Mouse (Mus musculus) hindbrain, embryonic 14.5 days (tissue): ENCODE data around the gene Klf12. TPM values are rescaled to one million over a fixed set of nuclear protein-coding genes. Genes with fewer than 3 reads are reported as not detected.

Experiments
- ATAC-seq: fragments of 200-750 bp; cut with Nextera tagmentation; 2 replicates; pipeline ENCODE4 v1.8.0; 2017; ENCODE audit warnings: moderate number of reproducible peaks, mild to moderate bottlenecking, moderate TSS enrichment, moderate library complexity; ENCODE audit not compliant: low FRiP score
- DNase-seq: peaks from one replicate; pipeline ENCODE4 v3.0.0-alpha.2; 2015; ENCODE audit warnings: low spot score
- H3K27ac ChIP-seq: fragments of 300-500 bp; sonication (generic); 2 replicates; pipeline ENCODE4 v1.5.1; 2014; ENCODE audit warnings: mild to moderate bottlenecking, moderate library complexity
- H3K27me3 ChIP-seq: fragments of 300-500 bp; sonication (generic); 2 replicates; pipeline ENCODE4 v1.6.1; 2014; ENCODE audit warnings: mild to moderate bottlenecking, low read length, mixed read lengths; ENCODE audit not compliant: control insufficient read depth, insufficient read depth
- H3K36me3 ChIP-seq: fragments of 300-500 bp; sonication (generic); replicated peaks from 2 replicates; pipeline ENCODE4 v1.6.1; 2014; ENCODE audit not compliant: control insufficient read depth, insufficient read depth
- H3K4me1 ChIP-seq: fragments of 300-500 bp; sonication (generic); replicated peaks from 2 replicates; pipeline ENCODE4 v1.6.1; 2014; ENCODE audit warnings: antibody characterized with exemption, low read length, mixed read lengths; ENCODE audit not compliant: control insufficient read depth, insufficient read depth
- H3K4me2 ChIP-seq: fragments of 300-500 bp; sonication (generic); replicated peaks from 2 replicates; pipeline ENCODE4 v1.6.1; 2014; ENCODE audit warnings: mild to moderate bottlenecking, moderate library complexity
- H3K4me3 ChIP-seq: fragments of 300-500 bp; sonication (generic); replicated peaks from 2 replicates; pipeline ENCODE4 v1.5.1; 2014; ENCODE audit warnings: mild to moderate bottlenecking, low read length
- H3K9ac ChIP-seq: fragments of 300-500 bp; sonication (generic); 2 replicates; pipeline ENCODE4 v1.6.1; 2014
- H3K9me3 ChIP-seq: fragments of 300-500 bp; sonication (generic); 2 replicates; pipeline ENCODE4 v1.6.1; 2016; ENCODE audit warnings: low read length; ENCODE audit not compliant: control insufficient read depth
- WGBS: fragments of 180-500 bp; shearing (Covaris S2); extraction: QIAGEN DNeasy Blood & Tissue Kit; methylation state at CpG from one replicate; pipeline ENCODE4 v1.1.7; 2014; 5-methylcytosine and 5-hydroxymethylcytosine counted together
- polyA plus RNA-seq: library from polyadenylated mRNA; unstranded; fragments of >200 nt; fragmentation: Nextera tagmentation; extraction: Ambion mirVana; gene quantifications from 2 replicates; pipeline ENCODE4 v1.2.1, GENCODE M21; 2014

Klf12 gene
- polyA plus RNA-seq, 1 experiment from 2014 or later: 46.0 TPM

- Histone ChIP-seq H3K36me3 (no peaks in the 10 kb centered on the region), H3K27me3 (no peaks in the 10 kb centered on the region), H3K4me1 (no peaks in the 10 kb centered on the region), H3K9ac (no peak overlapping the region), H3K27ac (no peak overlapping the region), H3K4me3 (no peak overlapping the region), H3K9me3 (no peaks in the 10 kb centered on the region), H3K4me2 (no peak overlapping the region)
- ATAC-seq (no peak), DNase-seq (no peak)
- WGBS: 92% methylated on average over 5 of the region's 5 CpGs
Measured at GRCm38 (mm10) chr14:100243046-100243445, 41.4 kb downstream of the Klf12 start.

DNA sequence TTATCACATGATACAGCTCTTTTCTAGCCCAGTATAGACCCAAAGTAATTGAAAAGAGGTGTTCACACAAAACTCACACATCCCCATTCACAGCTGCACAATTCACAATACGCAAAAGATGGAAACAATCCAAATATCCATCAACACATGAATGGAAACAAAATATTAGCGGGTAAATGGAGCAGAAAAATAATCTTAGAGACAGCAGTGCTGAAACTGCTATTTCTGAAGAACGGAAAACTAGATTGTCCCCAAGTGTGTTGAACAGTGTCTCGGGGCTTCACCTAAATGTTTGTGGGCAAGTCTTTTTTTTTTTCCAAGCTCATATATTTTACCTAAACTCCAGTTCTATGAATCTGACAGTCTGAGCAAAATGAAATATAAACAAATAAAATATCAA is 44.6 kb downstream of the Klf12 start:
- Histone ChIP-seq H3K9me3 (no peaks in the 10 kb centered on the region), H3K4me2 (no peak overlapping the region), H3K27ac (no peak overlapping the region), H3K36me3 (no peaks in the 10 kb centered on the region), H3K27me3 (no peaks in the 10 kb centered on the region), H3K4me1 (no peaks in the 10 kb centered on the region), H3K9ac (no peak overlapping the region), H3K4me3 (no peak overlapping the region)
- DNase-seq: no peak
- ATAC-seq: no peak
- 83% methylated on average over 4 of the region's 4 CpGs for WGBS

DNA sequence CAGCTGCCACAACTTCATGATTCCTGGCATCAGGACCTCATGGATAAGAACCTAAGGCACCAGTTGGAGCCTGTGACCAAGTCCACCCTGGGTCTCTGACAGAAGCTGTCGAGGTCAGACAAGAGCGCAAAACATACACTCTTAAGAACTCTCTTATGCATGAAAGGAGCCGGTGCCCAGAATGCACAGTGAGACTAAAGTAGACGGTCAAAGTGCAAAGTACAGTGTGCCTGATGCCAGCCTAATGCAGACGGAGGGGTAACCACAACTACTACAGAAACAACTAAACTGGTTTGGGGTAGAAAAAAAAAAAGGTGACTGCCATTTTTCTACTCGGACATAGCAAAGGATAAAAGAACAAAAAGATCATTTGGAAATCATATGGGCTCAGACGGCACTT is 47.7 kb downstream of the Klf12 start:
- no peak overlapping the region for H3K4me3 ChIP-seq
- no peak overlapping the region for H3K9ac ChIP-seq
- 81% methylated on average over 7 of the region's 7 CpGs for WGBS
- no peak overlapping the region for H3K4me2 ChIP-seq
- H3K4me1 ChIP-seq: no peaks in the 10 kb centered on the region
- no peak for ATAC-seq
- DNase-seq: no peak
- no peaks in the 10 kb centered on the region for H3K27me3 ChIP-seq
- H3K27ac ChIP-seq: no peak overlapping the region
- H3K36me3 ChIP-seq: no peaks in the 10 kb centered on the region
- H3K9me3 ChIP-seq: no peaks in the 10 kb centered on the region

DNA sequence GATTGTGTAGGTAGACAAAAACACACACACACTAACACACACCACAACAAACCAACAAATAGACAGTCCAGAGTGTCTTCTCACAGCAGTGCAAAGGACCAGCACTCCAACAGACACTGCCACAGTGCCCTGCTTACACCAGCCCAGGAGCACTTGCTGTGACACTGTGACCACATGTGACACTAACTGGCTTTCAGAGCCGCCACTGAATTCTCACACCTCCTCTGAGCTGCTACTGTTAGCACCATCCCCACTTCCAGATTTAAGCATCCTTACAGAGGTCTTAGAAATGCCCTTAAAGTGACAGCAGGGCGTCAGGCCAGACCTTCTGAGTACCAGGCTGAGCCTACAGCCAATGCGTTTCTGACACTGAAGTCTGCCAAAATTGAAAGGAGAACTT is 48.7 kb downstream of the Klf12 start:
- Histone ChIP-seq H3K9me3 (no peaks in the 10 kb centered on the region), H3K27me3 (no peaks in the 10 kb centered on the region), H3K4me1 (no peaks in the 10 kb centered on the region), H3K4me2 (no peak overlapping the region), H3K36me3 (no peaks in the 10 kb centered on the region), H3K9ac (no peak overlapping the region), H3K4me3 (no peak overlapping the region), H3K27ac (no peak overlapping the region)
- no peak for ATAC-seq
- no peak for DNase-seq
- 56% methylated on average over 3 of the region's 3 CpGs for WGBS

GRCm38 (mm10) chr14:100231384-100231783 is 53.1 kb downstream of the Klf12 start:
- no peak overlapping the region for H3K27ac ChIP-seq

GRCm38 (mm10) chr14:100228120-100228519 is 56.4 kb downstream of the Klf12 start:
- H3K4me3 ChIP-seq: no peak overlapping the region
- no peak for ATAC-seq

More at GRCm38 (mm10) chr14:100231384-100231783, 53.1 kb downstream of the Klf12 start:
- no peaks in the 10 kb centered on the region for H3K4me1 ChIP-seq
- H3K27me3 ChIP-seq: no peaks in the 10 kb centered on the region
- no peaks in the 10 kb centered on the region for H3K9me3 ChIP-seq
- H3K36me3 ChIP-seq: no peaks in the 10 kb centered on the region
- no peak for DNase-seq
- no peak overlapping the region for H3K9ac ChIP-seq
- no peak overlapping the region for H3K4me2 ChIP-seq
- ATAC-seq: no peak
- 83% methylated on average over 1 of the region's 1 CpGs for WGBS
- no peak overlapping the region for H3K4me3 ChIP-seq

DNA sequence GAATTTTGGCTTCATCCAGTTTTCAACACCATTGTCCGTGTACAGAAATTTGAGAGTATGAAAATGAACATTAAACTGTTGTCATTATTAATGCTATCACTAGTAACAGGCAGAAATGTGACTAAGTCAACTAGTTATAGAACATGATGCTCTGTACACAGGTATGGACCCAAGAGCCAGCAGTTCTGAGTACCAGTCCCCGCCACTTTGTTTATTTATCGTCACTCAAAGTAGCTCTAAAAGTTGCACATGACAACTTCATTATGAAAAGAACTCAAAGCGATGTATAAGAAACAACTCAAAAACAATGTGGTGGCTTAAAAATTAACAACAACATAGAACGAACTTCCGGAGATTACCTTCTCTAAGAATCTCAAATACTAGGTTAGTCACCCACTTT is 56.8 kb downstream of the Klf12 start:
- 96% methylated on average over 6 of the region's 6 CpGs for WGBS
- Histone ChIP-seq H3K36me3 (no peaks in the 10 kb centered on the region), H3K4me2 (no peak overlapping the region), H3K4me3 (no peak overlapping the region), H3K27me3 (no peaks in the 10 kb centered on the region), H3K27ac (no peak overlapping the region), H3K9ac (no peak overlapping the region), H3K9me3 (no peaks in the 10 kb centered on the region), H3K4me1 (no peaks in the 10 kb centered on the region)
- ATAC-seq (no peak), DNase-seq (no peak)

More at GRCm38 (mm10) chr14:100228120-100228519, 56.4 kb downstream of the Klf12 start:
- Histone ChIP-seq H3K27me3 (no peaks in the 10 kb centered on the region), H3K9ac (no peak overlapping the region), H3K36me3 (no peaks in the 10 kb centered on the region), H3K4me2 (no peak overlapping the region), H3K9me3 (no peaks in the 10 kb centered on the region), H3K4me1 (no peaks in the 10 kb centered on the region), H3K27ac (no peak overlapping the region)
- WGBS: 97% methylated on average over 6 of the region's 6 CpGs
- DNase-seq: no peak

GRCm38 (mm10) chr14:100224151-100224550 is 60.3 kb downstream of the Klf12 start:
- WGBS: 62% methylated on average over 4 of the region's 4 CpGs
- no peaks in the 10 kb centered on the region for H3K9me3 ChIP-seq
- H3K4me2 ChIP-seq: no peak overlapping the region
- H3K36me3 ChIP-seq: no peaks in the 10 kb centered on the region
- DNase-seq (no peak), ATAC-seq (no peak)
- H3K4me1 ChIP-seq: no peaks in the 10 kb centered on the region; the same call in 1 of the 2 replicates
- H3K27ac ChIP-seq: no peak overlapping the region
- H3K27me3 ChIP-seq: no peaks in the 10 kb centered on the region
- H3K4me3 ChIP-seq: no peak overlapping the region
- H3K9ac ChIP-seq: no peak overlapping the region

- Histone ChIP-seq H3K27ac (no peak overlapping the region), H3K27me3 (no peaks in the 10 kb centered on the region), H3K4me3 (no peak overlapping the region), H3K4me1 (no peaks in the 10 kb centered on the region; the same call in 1 of the 2 replicates), H3K9me3 (no peaks in the 10 kb centered on the region), H3K9ac (no peak overlapping the region), H3K4me2 (no peak overlapping the region), H3K36me3 (no peaks in the 10 kb centered on the region)
- ATAC-seq (no peak), DNase-seq (no peak)
- WGBS: 89% methylated on average over 4 of the region's 4 CpGs
Measured at GRCm38 (mm10) chr14:100222260-100222659, 62.2 kb downstream of the Klf12 start.

DNA sequence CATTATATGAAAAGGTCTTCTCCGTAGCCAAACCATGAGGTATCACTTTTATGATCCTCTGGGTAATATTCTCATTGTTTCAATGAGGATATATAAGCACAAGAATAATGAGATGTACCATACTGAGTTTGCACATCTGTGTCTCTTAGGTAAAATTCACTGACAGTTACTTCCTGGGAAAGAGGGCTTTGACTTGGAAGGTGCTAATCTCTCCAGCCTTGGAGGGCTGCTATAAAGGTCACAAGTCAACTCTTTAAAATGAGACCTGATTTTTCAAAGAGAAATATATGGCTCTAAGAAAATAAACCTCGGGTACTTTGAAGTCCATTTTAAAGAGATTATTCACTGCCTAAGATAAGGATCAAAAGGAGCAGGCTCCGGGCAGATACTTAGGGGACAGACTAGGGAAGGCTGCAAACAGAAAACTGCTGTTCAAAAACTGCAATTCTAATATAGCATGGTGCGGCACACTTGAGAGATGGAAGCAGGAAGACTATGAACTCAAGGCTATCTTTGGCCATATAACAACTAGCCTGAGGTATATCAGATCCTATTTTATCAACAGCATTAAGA is 69.2 kb downstream of the Klf12 start:
- no peak for DNase-seq
- Histone ChIP-seq H3K27me3 (no peaks in the 10 kb centered on the region), H3K36me3 (no peaks in the 10 kb centered on the region), H3K9ac (no peak overlapping the region), H3K27ac (no peak overlapping the region), H3K4me2 (no peak overlapping the region), H3K9me3 (no peaks in the 10 kb centered on the region), H3K4me1 (peaks cover 9% of the 10 kb centered on the region; the same call in 1 of the 2 replicates), H3K4me3 (no peak overlapping the region)
- ATAC-seq: no peak
- 69% methylated on average over 4 of the region's 4 CpGs for WGBS
